Mouse (Mus musculus) macrophage (primary cell): ENCODE measurements around the gene Phldb2. TPM values are rescaled to one million over a fixed set of nuclear protein-coding genes. Genes with fewer than 3 reads are reported as not detected.

Experiments
- H3K27ac ChIP-seq: fragments of 350-480 bp; formaldehyde crosslinking; 2 replicates; pipeline ENCODE4 v1.9.0; 2021
- H3K36me3 ChIP-seq: fragments of 350-480 bp; formaldehyde crosslinking; 2 replicates; pipeline ENCODE4 v1.9.0; 2021; ENCODE audit errors: inconsistent target
- H3K4me3 ChIP-seq: fragments of 350-480 bp; formaldehyde crosslinking; 2 replicates; pipeline ENCODE4 v1.9.0; 2021; ENCODE audit errors: inconsistent target
- H3K79me2 ChIP-seq: fragments of 350-480 bp; formaldehyde crosslinking; 2 replicates; pipeline ENCODE4 v1.9.0; 2021; ENCODE audit errors: inconsistent target
- WGBS: methylation state at CpG from one replicate; pipeline ENCODE4 v1.1.7; 2026; ENCODE audit warnings: inconsistent platforms; ENCODE audit not compliant: missing documents; 5-methylcytosine and 5-hydroxymethylcytosine counted together
- polyA plus RNA-seq: library from polyadenylated mRNA; stranded (reverse); fragments of 250-400 nt; gene quantifications from 3 replicates; pipeline ENCODE4 v1.2.4, GENCODE M21; 2018; ENCODE audit warnings: inconsistent platforms

Gene Phldb2
- polyA plus RNA-seq, 1 experiment from 2014 or later = 0.04 TPM

- no peak overlapping the region for H3K27ac ChIP-seq
- WGBS = 95% methylated on average over 2 of the region's 2 CpGs
- no peak overlapping the region for H3K4me3 ChIP-seq
Measured at GRCm38 (mm10) chr16:45789311-45789710, 164.1 kb downstream of the Phldb2 start.

GRCm38 (mm10) chr16:45787650-45788049, 165.7 kb downstream of the Phldb2 start:
- no peak overlapping the region for H3K4me3 ChIP-seq
- no peak overlapping the region for H3K27ac ChIP-seq
- H3K79me2 ChIP-seq = no peaks in the 10 kb centered on the region
- no peaks in the 10 kb centered on the region for H3K36me3 ChIP-seq
- WGBS = 93% methylated on average over 6 of the region's 6 CpGs

More at GRCm38 (mm10) chr16:45789311-45789710, 164.1 kb downstream of the Phldb2 start:
- no peaks in the 10 kb centered on the region for H3K79me2 ChIP-seq
- no peaks in the 10 kb centered on the region for H3K36me3 ChIP-seq

GRCm38 (mm10) chr16:45786639-45787038, 166.8 kb downstream of the Phldb2 start:
- WGBS = 32% methylated on average over 7 of the region's 8 CpGs
- no peaks in the 10 kb centered on the region for H3K79me2 ChIP-seq
- H3K36me3 ChIP-seq = no peaks in the 10 kb centered on the region
- H3K27ac ChIP-seq = no peak overlapping the region
- H3K4me3 ChIP-seq = no peak overlapping the region

GRCm38 (mm10) chr16:45780001-45780400, 173.4 kb downstream of the Phldb2 start:
- H3K4me3 ChIP-seq = no peak overlapping the region
- no peaks in the 10 kb centered on the region for H3K36me3 ChIP-seq
- WGBS = 69% methylated on average over 6 of the region's 6 CpGs
- H3K79me2 ChIP-seq = no peaks in the 10 kb centered on the region
- no peak overlapping the region for H3K27ac ChIP-seq

GRCm38 (mm10) chr16:45774813-45775212, 178.6 kb downstream of the Phldb2 start:
- H3K79me2 ChIP-seq = no peaks in the 10 kb centered on the region
- H3K36me3 ChIP-seq = no peaks in the 10 kb centered on the region
- H3K27ac ChIP-seq = no peak overlapping the region
- H3K4me3 ChIP-seq = no peak overlapping the region
- 87% methylated on average over 5 of the region's 5 CpGs for WGBS

- Histone ChIP-seq H3K36me3 (no peaks in the 10 kb centered on the region), H3K4me3 (no peak overlapping the region), H3K79me2 (no peaks in the 10 kb centered on the region), H3K27ac (no peak overlapping the region)
- 94% methylated on average over 6 of the region's 6 CpGs for WGBS
Measured at GRCm38 (mm10) chr16:45770914-45771313, 182.5 kb downstream of the Phldb2 start.

GRCm38 (mm10) chr16:45767853-45768640, 185.4 kb downstream of the Phldb2 start:
- H3K36me3 ChIP-seq = no peaks in the 10 kb centered on the region

GRCm38 (mm10) chr16:45767434-45767833, 186.0 kb downstream of the Phldb2 start:
- WGBS = 75% methylated on average over 4 of the region's 4 CpGs
- H3K79me2 ChIP-seq = no peaks in the 10 kb centered on the region
- H3K36me3 ChIP-seq = no peaks in the 10 kb centered on the region
- H3K4me3 ChIP-seq = no peak overlapping the region
- no peak overlapping the region for H3K27ac ChIP-seq

More at GRCm38 (mm10) chr16:45767853-45768640, 185.4 kb downstream of the Phldb2 start:
- Histone ChIP-seq H3K4me3 (no peak overlapping the region), H3K79me2 (no peaks in the 10 kb centered on the region), H3K27ac (no peak overlapping the region)
- WGBS = 92% methylated on average over 10 of the region's 10 CpGs

GRCm38 (mm10) chr16:45765801-45766494, 187.4 kb downstream of the Phldb2 start:
- Histone ChIP-seq H3K79me2 (no peaks in the 10 kb centered on the region), H3K27ac (no peak overlapping the region), H3K36me3 (no peaks in the 10 kb centered on the region), H3K4me3 (no peak overlapping the region)
- whole genome bisulfite sequencing = 90% methylated on average over 7 of the region's 7 CpGs

GRCm38 (mm10) chr16:45765102-45765501, 188.3 kb downstream of the Phldb2 start:
- Histone ChIP-seq H3K36me3 (no peaks in the 10 kb centered on the region), H3K79me2 (no peaks in the 10 kb centered on the region), H3K27ac (no peak overlapping the region), H3K4me3 (no peak overlapping the region)
- WGBS = 83% methylated on average over 3 of the region's 3 CpGs

GRCm38 (mm10) chr16:45762859-45763505, 190.4 kb downstream of the Phldb2 start:
- WGBS = 95% methylated on average over 13 of the region's 13 CpGs
- Histone ChIP-seq H3K79me2 (no peaks in the 10 kb centered on the region), H3K36me3 (no peaks in the 10 kb centered on the region), H3K27ac (no peak overlapping the region), H3K4me3 (no peak overlapping the region)

GRCm38 (mm10) chr16:45761425-45761824, 192.0 kb downstream of the Phldb2 start:
- Histone ChIP-seq H3K27ac (no peak overlapping the region), H3K79me2 (no peaks in the 10 kb centered on the region), H3K36me3 (no peaks in the 10 kb centered on the region), H3K4me3 (no peak overlapping the region)
- 85% methylated on average over 1 of the region's 1 CpGs for WGBS

GRCm38 (mm10) chr16:45758726-45759269, 194.6 kb downstream of the Phldb2 start:
- no peaks in the 10 kb centered on the region for H3K36me3 ChIP-seq
- 83% methylated on average over 9 of the region's 9 CpGs for WGBS
- H3K4me3 ChIP-seq = no peak overlapping the region
- no peaks in the 10 kb centered on the region for H3K79me2 ChIP-seq
- no peak overlapping the region for H3K27ac ChIP-seq

- Histone ChIP-seq H3K79me2 (no peaks in the 10 kb centered on the region), H3K36me3 (no peaks in the 10 kb centered on the region), H3K27ac (no peak overlapping the region), H3K4me3 (no peak overlapping the region)
- WGBS = 42% methylated on average over 12 of the region's 12 CpGs
Measured at GRCm38 (mm10) chr16:45757421-45758078, 195.8 kb downstream of the Phldb2 start.
